Mouse (Mus musculus) limb, embryonic 12.5 days (tissue): ENCODE measurements around the gene Ube4a. TPM values are rescaled to one million over a fixed set of nuclear protein-coding genes. Genes with fewer than 3 reads are reported as not detected.

Experiments used
- ATAC-seq: fragments of 200-750 bp; cut with Nextera tagmentation; 2 replicates; pipeline ENCODE4 v1.8.0; 2017; ENCODE audit warnings: low read depth, moderate TSS enrichment; ENCODE audit not compliant: insufficient number of reproducible peaks, insufficient read depth, low FRiP score, low TSS enrichment
- H3K27ac ChIP-seq: fragments of 300-500 bp; sonication (generic); 2 replicates; pipeline ENCODE4 v1.5.1; 2016; ENCODE audit warnings: mild to moderate bottlenecking, moderate library complexity
- H3K27me3 ChIP-seq: fragments of 300-500 bp; sonication (generic); 2 replicates; pipeline ENCODE4 v1.6.1; 2016; ENCODE audit warnings: mild to moderate bottlenecking, moderate library complexity
- H3K36me3 ChIP-seq: fragments of 300-500 bp; sonication (generic); 2 replicates; pipeline ENCODE4 v1.6.1; 2016; ENCODE audit warnings: mild to moderate bottlenecking, moderate library complexity
- H3K4me1 ChIP-seq: fragments of 300-500 bp; sonication (generic); replicated peaks from 2 replicates; pipeline ENCODE4 v1.6.1; 2016
- H3K4me2 ChIP-seq: fragments of 300-500 bp; sonication (generic); 2 replicates; pipeline ENCODE4 v1.6.1; 2016; ENCODE audit warnings: mild to moderate bottlenecking, moderate library complexity
- H3K4me3 ChIP-seq: fragments of 300-500 bp; sonication (generic); replicated peaks from 2 replicates; pipeline ENCODE4 v1.5.1; 2016; ENCODE audit warnings: mild to moderate bottlenecking
- H3K9ac ChIP-seq: fragments of 300-500 bp; sonication (generic); replicated peaks from 2 replicates; pipeline ENCODE4 v1.6.1; 2016; ENCODE audit warnings: mild to moderate bottlenecking, moderate library complexity
- H3K9me3 ChIP-seq: fragments of 300-500 bp; sonication (generic); 2 replicates; pipeline ENCODE4 v1.6.1; 2016; ENCODE audit warnings: mild to moderate bottlenecking, moderate library complexity
- WGBS: fragments of 180-500 bp; shearing (Covaris S2); methylation state at CpG from one replicate; pipeline ENCODE4 v1.1.7; 2016; 5-methylcytosine and 5-hydroxymethylcytosine counted together
- polyA plus RNA-seq: library from polyadenylated mRNA; unstranded; fragments of >200 nt; fragmentation: Nextera tagmentation; extraction: Ambion mirVana; gene quantifications from 2 replicates; pipeline ENCODE4 v1.2.1, GENCODE M21; 2016

Ube4a gene
- polyA plus RNA-seq, 1 experiment from 2014 or later: 27.8 TPM

DNA sequence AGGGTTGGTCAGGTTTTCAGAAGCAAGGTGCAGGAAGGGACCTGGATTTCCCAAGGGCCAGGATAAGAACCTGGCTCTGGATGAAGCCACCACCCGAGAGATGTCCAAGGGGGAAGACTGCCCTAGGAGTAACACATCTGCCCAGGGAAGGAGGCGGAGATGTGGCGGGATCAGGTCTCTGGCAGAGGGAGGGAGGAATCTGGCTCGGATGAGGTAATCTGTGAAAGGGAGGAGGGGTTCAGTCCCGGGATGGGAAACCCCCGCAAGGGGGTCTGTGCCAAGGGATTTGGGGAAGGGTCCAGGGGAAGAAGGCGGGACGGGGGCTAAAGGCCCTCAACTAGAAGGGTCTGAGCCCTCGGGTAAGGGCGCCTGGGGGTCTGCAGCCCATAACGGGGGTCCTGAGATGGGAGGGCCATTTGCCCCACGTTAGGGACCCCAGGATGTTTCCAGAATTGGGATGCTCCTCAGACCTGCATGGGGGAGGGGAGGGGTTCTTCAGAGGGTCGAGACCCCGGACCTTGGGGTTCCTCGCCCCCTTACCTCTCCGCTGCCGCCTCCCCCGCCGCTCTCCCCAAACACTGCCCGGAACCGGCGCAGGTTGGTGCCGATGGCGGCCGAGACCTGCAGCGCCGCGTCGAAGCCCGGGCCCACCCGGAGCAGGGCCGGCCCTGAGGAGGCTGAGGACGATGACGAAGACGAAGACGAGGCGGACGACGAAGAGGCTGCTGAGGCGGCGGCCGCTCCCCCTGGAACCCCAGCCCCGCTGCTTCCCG lies 84.9 kb downstream of the Ube4a start:
- no peak for ATAC-seq
- 0% methylated on average over 35 of the region's 44 CpGs for WGBS

DNA sequence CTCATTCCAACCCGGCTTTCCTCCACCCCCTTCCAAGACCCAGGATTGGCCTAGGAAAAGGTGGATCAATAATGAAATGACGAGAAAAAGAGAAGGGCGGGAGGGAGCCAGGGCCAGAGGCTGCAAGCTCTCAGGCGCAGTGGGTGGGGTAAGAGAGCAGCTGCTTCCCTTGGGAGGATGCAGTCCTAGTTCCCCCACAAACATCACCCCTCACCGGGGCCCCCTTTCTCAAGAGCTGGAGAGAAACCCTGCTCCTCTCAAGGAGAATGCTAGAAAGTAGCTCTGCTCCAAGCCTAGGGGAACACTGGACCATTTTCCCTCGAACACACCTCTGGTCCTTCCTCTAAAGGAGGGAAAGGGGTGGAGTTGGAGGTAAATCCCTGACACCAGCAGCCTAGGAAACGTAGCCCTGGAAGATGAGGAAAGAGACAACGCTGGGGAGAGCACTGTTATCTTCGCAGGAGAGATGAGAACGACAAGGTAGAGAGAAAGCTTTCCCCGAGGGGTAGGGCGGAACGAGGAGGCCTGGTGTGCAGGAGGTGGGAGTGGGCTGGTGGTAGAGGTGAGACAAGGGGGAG lies 85.6 kb downstream of the Ube4a start:
- no peaks in the 10 kb centered on the region for H3K9me3 ChIP-seq
- H3K4me1 ChIP-seq: peaks cover 52% of the 10 kb centered on the region
- ATAC-seq: no peak
- peak overlapping the region; percentile 50; the same call in 1 of the 2 replicates for H3K27ac ChIP-seq
- H3K27me3 ChIP-seq: no peaks in the 10 kb centered on the region
- peak overlapping the region; percentile 99 for H3K4me2 ChIP-seq
- peak overlapping the region; percentile 97 for H3K4me3 ChIP-seq
- no peaks in the 10 kb centered on the region for H3K36me3 ChIP-seq
- 2% methylated on average over 13 of the region's 13 CpGs for WGBS
- H3K9ac ChIP-seq: peak overlapping the region; percentile 94

More for the DNA sequence above, 84.9 kb downstream of the Ube4a start:
- Histone ChIP-seq H3K36me3 (no peaks in the 10 kb centered on the region), H3K4me1 (peaks cover 47% of the 10 kb centered on the region), H3K27ac (peak overlapping the region; percentile 99), H3K9ac (peak overlapping the region; percentile 94), H3K9me3 (no peaks in the 10 kb centered on the region), H3K27me3 (no peaks in the 10 kb centered on the region), H3K4me3 (peak overlapping the region; percentile 97), H3K4me2 (peak overlapping the region; percentile 99)

DNA sequence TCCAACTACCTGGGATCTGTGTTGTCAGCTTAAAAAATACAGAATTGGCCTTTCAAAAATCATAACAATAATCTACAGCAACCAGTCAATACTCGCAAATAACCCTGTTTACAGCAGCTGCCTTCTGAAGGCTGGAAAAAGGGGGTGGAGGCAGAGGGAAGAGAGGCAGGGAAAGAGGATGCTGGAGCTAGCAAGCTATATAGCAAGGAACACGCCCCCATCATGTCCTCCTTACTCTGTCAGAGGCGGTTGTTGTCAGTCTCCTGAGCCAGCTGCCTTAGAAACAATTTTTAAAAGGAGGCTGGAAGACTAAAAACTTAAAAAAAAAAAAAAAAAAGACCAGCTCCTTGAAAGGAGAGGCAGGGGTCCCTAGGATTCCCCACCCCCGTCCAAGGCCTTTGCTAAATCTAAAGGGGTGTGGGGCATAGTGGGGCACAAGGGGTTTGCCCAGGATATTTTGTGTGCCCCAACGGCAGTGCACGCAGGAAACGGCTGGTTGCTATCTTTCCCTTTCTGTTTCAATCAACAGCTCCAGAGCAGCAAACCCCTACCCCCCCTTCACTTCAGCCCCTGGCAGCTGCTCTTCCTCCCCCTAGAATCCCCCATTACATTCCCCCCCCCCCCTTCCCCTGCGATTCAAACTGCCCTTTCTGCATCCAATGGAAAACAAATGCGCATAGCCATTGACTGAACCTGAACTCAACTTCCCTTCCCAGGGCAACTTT lies 86.5 kb downstream of the Ube4a start:
- H3K27me3 ChIP-seq: no peaks in the 10 kb centered on the region
- no peak for ATAC-seq
- H3K36me3 ChIP-seq: no peaks in the 10 kb centered on the region
- H3K9me3 ChIP-seq: no peaks in the 10 kb centered on the region
- H3K9ac ChIP-seq: peak overlapping the region; percentile 94
- H3K4me1 ChIP-seq: peaks cover 61% of the 10 kb centered on the region
- peak overlapping the region; percentile 99 for H3K4me2 ChIP-seq
- 30% methylated on average over 9 of the region's 9 CpGs for WGBS
- H3K27ac ChIP-seq: peak overlapping the region; percentile 50; the same call in 1 of the 2 replicates
- peak overlapping the region; percentile 97 for H3K4me3 ChIP-seq

DNA sequence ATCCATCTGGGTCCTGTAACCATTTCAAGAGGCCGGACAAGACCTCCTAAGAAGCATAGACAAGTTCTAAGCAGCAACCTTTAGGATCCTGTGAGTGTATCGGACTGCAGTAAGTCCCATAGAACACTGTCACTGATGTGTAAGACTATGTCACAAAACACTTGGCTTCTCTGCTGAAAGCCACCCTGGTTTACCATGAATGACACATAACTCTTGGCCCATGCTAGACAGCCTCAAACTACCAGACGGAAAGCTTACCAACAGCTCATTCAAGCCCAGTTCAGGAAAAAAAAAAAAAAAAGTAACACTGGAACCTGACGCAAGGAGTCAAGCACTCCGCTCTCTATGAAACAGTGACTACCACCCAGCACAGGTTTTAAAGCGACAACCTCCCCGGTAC lies 87.7 kb downstream of the Ube4a start:
- no peaks in the 10 kb centered on the region for H3K36me3 ChIP-seq
- 87% methylated on average over 7 of the region's 7 CpGs for WGBS
- no peak overlapping the region for H3K4me3 ChIP-seq
- H3K27me3 ChIP-seq: no peaks in the 10 kb centered on the region
- H3K9me3 ChIP-seq: no peaks in the 10 kb centered on the region
- H3K9ac ChIP-seq: no peak overlapping the region
- H3K27ac ChIP-seq: no peak overlapping the region
- no peak for ATAC-seq
- peaks cover 66% of the 10 kb centered on the region for H3K4me1 ChIP-seq
- H3K4me2 ChIP-seq: no peak overlapping the region

DNA sequence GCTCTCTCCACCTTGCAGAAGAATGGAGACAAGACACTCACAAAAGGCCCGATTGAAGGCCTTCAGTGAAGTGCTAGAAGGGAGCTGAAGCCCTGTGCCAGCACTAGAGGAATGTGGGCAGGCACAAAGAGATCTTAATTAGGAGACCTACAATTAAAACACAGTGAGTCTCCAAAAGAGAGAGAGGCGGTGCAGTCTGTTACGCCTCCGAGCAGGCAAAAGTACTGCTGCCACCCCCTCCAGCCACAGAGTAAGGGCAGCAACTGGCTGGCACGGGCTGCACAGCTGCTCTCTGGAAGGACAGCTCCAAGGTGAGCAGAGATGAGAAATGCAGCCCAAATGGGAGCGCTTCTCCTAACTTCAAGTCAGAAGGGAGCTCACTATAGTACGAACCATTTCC lies 89.9 kb downstream of the Ube4a start:
- no peak overlapping the region for H3K4me3 ChIP-seq
- 65% methylated on average over 7 of the region's 7 CpGs for WGBS
- no peaks in the 10 kb centered on the region for H3K27me3 ChIP-seq
- peaks cover 66% of the 10 kb centered on the region for H3K4me1 ChIP-seq
- ATAC-seq: no peak
- H3K27ac ChIP-seq: no peak overlapping the region
- H3K36me3 ChIP-seq: peaks cover 13% of the 10 kb centered on the region; the same call in 1 of the 2 replicates
- no peaks in the 10 kb centered on the region for H3K9me3 ChIP-seq
- no peak overlapping the region for H3K9ac ChIP-seq
- H3K4me2 ChIP-seq: no peak overlapping the region

DNA sequence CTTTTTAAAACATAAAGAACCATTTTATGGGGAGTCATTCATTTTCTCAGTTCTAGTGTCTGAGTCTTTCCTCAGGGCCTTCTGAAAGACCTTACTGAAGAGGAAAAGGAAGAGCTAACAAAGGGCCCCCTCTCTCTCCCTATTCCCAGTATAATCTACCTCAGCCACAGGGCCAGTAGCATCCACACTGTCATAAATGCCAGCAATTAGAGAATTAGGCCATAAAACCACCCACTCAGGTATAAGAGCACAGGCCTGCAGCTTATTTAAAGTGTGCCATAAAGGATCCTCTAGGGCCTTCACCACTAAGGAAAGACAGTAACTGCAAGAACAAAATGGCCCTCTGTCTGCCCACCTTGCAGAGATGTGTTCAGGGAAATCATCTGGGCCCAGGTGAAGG lies 91.2 kb downstream of the Ube4a start:
- no peak overlapping the region; the same call in 1 of the 2 replicates for H3K27ac ChIP-seq
- H3K9ac ChIP-seq: no peak overlapping the region
- no peak overlapping the region for H3K4me3 ChIP-seq
- ATAC-seq: no peak
- no peaks in the 10 kb centered on the region for H3K27me3 ChIP-seq
- peaks cover 59% of the 10 kb centered on the region for H3K4me1 ChIP-seq
- peaks cover 16% of the 10 kb centered on the region; the same call in 1 of the 2 replicates for H3K36me3 ChIP-seq
- no peak overlapping the region for H3K4me2 ChIP-seq
- H3K9me3 ChIP-seq: no peaks in the 10 kb centered on the region

DNA sequence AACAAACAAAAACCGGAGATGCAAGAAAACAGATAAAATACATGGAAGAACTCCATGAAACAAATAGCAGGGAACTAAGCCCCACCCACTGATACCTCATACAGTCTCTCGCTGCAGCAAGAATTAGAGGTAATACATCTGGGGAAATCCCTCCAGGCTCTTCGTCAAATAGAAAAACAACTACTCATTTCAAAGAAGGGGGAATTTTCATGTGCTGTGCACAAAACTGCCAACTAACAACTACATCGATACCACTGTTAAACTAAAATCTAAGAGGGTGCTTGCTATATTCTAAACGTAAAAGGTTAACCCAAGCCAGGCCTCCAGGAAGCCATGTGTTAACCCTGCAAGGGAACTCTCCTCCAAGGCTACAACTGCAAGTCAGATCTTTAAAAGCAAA lies 91.7 kb downstream of the Ube4a start:
- H3K4me3 ChIP-seq: no peak overlapping the region
- H3K36me3 ChIP-seq: peaks cover 16% of the 10 kb centered on the region; the same call in 1 of the 2 replicates
- WGBS: 52% methylated on average over 5 of the region's 5 CpGs
- H3K27me3 ChIP-seq: no peaks in the 10 kb centered on the region
- no peaks in the 10 kb centered on the region for H3K9me3 ChIP-seq
- peaks cover 55% of the 10 kb centered on the region for H3K4me1 ChIP-seq
- H3K4me2 ChIP-seq: no peak overlapping the region
- no peak overlapping the region for H3K9ac ChIP-seq
- no peak for ATAC-seq
- H3K27ac ChIP-seq: peak overlapping the region; percentile 53; the same call in 1 of the 2 replicates

Other genes starting within 250 kb of the Ube4a start
- 60.4 and 65.4 TPM in 2 replicates for gene Phldb1, start 230.4 kb downstream of the Ube4a start, polyA plus RNA-seq
- gene Arcn1, start 197.8 kb downstream of the Ube4a start, polyA plus RNA-seq: 194 and 208 TPM in 2 replicates
- 139 and 150 TPM in 2 replicates for gene Ift46, start 197.7 kb downstream of the Ube4a start, polyA plus RNA-seq
- 3.6 and 3.7 TPM in 2 replicates for gene Tmem25, start 166.3 kb downstream of the Ube4a start, polyA plus RNA-seq
- not detected in 2 replicates for gene Ttc36, start 162.5 kb downstream of the Ube4a start, polyA plus RNA-seq
- 18.2 and 19.9 TPM in 2 replicates for gene Kmt2a, start 84.3 kb downstream of the Ube4a start, polyA plus RNA-seq
- gene Atp5l, start 44.9 kb downstream of the Ube4a start, polyA plus RNA-seq: 556 and 596 TPM in 2 replicates
- gene Cd3g, start 14.8 kb upstream of the Ube4a start, polyA plus RNA-seq: 0.20 and 1.5 TPM in 2 replicates
- not detected in 2 replicates for gene Cd3d, start 16.2 kb upstream of the Ube4a start, polyA plus RNA-seq
- 0.14 TPM in 1 of 2 replicates, not detected in the other for gene Cd3e, start 44.0 kb upstream of the Ube4a start, polyA plus RNA-seq
- 12.7 and 16.8 TPM in 2 replicates for gene Mpzl2, start 74.2 kb upstream of the Ube4a start, polyA plus RNA-seq
- 2.3 and 2.5 TPM in 2 replicates for gene Mpzl3, start 89.6 kb upstream of the Ube4a start, polyA plus RNA-seq
- gene Jaml, start 113.6 kb upstream of the Ube4a start, polyA plus RNA-seq: 0.99 and 1.00 TPM in 2 replicates
- 6.4 and 6.9 TPM in 2 replicates for gene Scn2b, start 152.2 kb upstream of the Ube4a start, polyA plus RNA-seq
- 0.28 and 0.49 TPM in 2 replicates for gene Scn4b, start 172.8 kb upstream of the Ube4a start, polyA plus RNA-seq
- not detected in 2 replicates for gene BC049352, start 216.4 kb upstream of the Ube4a start, polyA plus RNA-seq
- gene Tmprss4, start 238.5 kb upstream of the Ube4a start, polyA plus RNA-seq: not detected in 2 replicates